Mouse (Mus musculus) MEL (cell line): ENCODE data around the gene Olfr1293-ps. TPM values are rescaled to one million over a fixed set of nuclear protein-coding genes. Genes with fewer than 3 reads are reported as not detected.

Experiments
- DNase-seq: peaks from one replicate; pipeline ENCODE4 v3.0.0; 2011; ENCODE audit warnings: low read depth, low spot score
- H3K27ac ChIP-seq: 2 replicates; pipeline ENCODE4 v1.5.1; 2012; ENCODE audit warnings: low read depth, mild to moderate bottlenecking, control low read depth, low read length, moderate library complexity; ENCODE audit not compliant: control insufficient read depth
- H3K27me3 ChIP-seq, 2 experiments: fragments of 150-350 bp in 1 of 2; sonication (generic) in 1 of 2; 2 replicates each; pipeline ENCODE4 v1.6.1; 2012; ENCODE audit warnings: low read length in 2 of 2, mild to moderate bottlenecking in 2 of 2, improper control_type of control experiment in 1 of 2, moderate library complexity in 1 of 2; ENCODE audit not compliant: insufficient read depth in 2 of 2, control insufficient read depth in 1 of 2
- H3K36me3 ChIP-seq, 2 experiments: 2 replicates each; pipeline ENCODE4 v1.6.1; 2012 to 2014; ENCODE audit warnings: low read length in 2 of 2, improper control_type of control experiment in 1 of 2, inconsistent platforms in 1 of 2, mild to moderate bottlenecking in 1 of 2; ENCODE audit not compliant: insufficient read depth in 2 of 2, control insufficient read depth in 1 of 2
- H3K4me1 ChIP-seq, 2 experiments: fragments of 150-350 bp in 1 of 2; sonication (generic) in 1 of 2; 2 replicates each; pipeline ENCODE4 v1.6.1; 2012; ENCODE audit warnings: low read length in 2 of 2, improper control_type of control experiment in 1 of 2, mild to moderate bottlenecking in 1 of 2; ENCODE audit not compliant: insufficient read depth in 2 of 2, control insufficient read depth in 1 of 2
- H3K4me3 ChIP-seq, 2 experiments: fragments of 150-350 bp in 1 of 2; sonication (generic) in 1 of 2; 2 replicates each; pipeline ENCODE4 v1.5.1; 2012; ENCODE audit warnings: low read depth in 2 of 2, low read length in 2 of 2, mild to moderate bottlenecking in 2 of 2, moderate library complexity in 2 of 2, control low read depth in 1 of 2, improper control_type of control experiment in 1 of 2; ENCODE audit not compliant: control insufficient read depth in 1 of 2, insufficient read depth in 1 of 2
- H3K79me2 ChIP-seq: 2 replicates; pipeline ENCODE4 v1.6.1; 2012; ENCODE audit warnings: mild to moderate bottlenecking, low read length, moderate library complexity; ENCODE audit not compliant: control insufficient read depth, poor library complexity, insufficient read depth
- H3K9ac ChIP-seq: 2 replicates; pipeline ENCODE4 v1.6.1; 2012; ENCODE audit warnings: low read depth, mild to moderate bottlenecking, control low read depth, low read length, moderate library complexity; ENCODE audit not compliant: control insufficient read depth, poor library complexity, severe bottlenecking
- H3K9me3 ChIP-seq: fragments of 150-350 bp; sonication (generic); replicated peaks from 2 replicates; pipeline ENCODE4 v1.6.1; 2012; ENCODE audit warnings: mild to moderate bottlenecking, low read length, improper control_type of control experiment, moderate library complexity; ENCODE audit not compliant: insufficient read depth
- CHD1 ChIP-seq: IDR thresholded peaks from 2 replicates; pipeline ENCODE4 v1.6.1; 2012; ENCODE audit warnings: low read depth, mild to moderate bottlenecking, inconsistent platforms, low read length, improper control_type of control experiment
- CHD2 ChIP-seq: IDR thresholded peaks from 2 replicates; pipeline ENCODE4 v1.6.1; 2011; ENCODE audit warnings: low read length, improper control_type of control experiment
- E2F4 ChIP-seq: IDR thresholded peaks from 2 replicates; pipeline ENCODE4 v1.6.1; 2011; ENCODE audit warnings: low read depth, low read length, improper control_type of control experiment, borderline replicate concordance
- ELF1 ChIP-seq: IDR thresholded peaks from 2 replicates; pipeline ENCODE4 v1.6.1; 2014; ENCODE audit warnings: low read depth, mild to moderate bottlenecking, inconsistent platforms, low read length, improper control_type of control experiment, moderate library complexity
- EP300 ChIP-seq, 2 experiments: IDR thresholded peaks; 2 replicates each; pipeline ENCODE4 v1.6.1; 2011; ENCODE audit warnings: improper control_type of control experiment in 2 of 2, low read length in 2 of 2, low read depth in 1 of 2, mild to moderate bottlenecking in 1 of 2
- ETS1 ChIP-seq: IDR thresholded peaks from 2 replicates; pipeline ENCODE4 v1.6.1; 2012; ENCODE audit warnings: low read depth, mild to moderate bottlenecking, inconsistent platforms, low read length, improper control_type of control experiment, moderate library complexity
- GATA1 ChIP-seq: IDR thresholded peaks from 2 replicates; pipeline ENCODE4 v1.6.1; 2011; ENCODE audit warnings: low read depth, low read length, improper control_type of control experiment
- HCFC1 ChIP-seq: IDR thresholded peaks from 2 replicates; pipeline ENCODE4 v1.6.1; 2012; ENCODE audit warnings: low read depth, mild to moderate bottlenecking, inconsistent platforms, low read length, improper control_type of control experiment, moderate library complexity
- KAT2A ChIP-seq: conservative IDR thresholded peaks from 2 replicates; pipeline ENCODE4 v1.6.1; 2012; ENCODE audit warnings: low read depth, low read length, improper control_type of control experiment, inconsistent platforms
- MAZ ChIP-seq: IDR thresholded peaks from 2 replicates; pipeline ENCODE4 v1.6.1; 2012; ENCODE audit warnings: low read depth, mild to moderate bottlenecking, inconsistent platforms, low read length, improper control_type of control experiment
- MYB ChIP-seq: IDR thresholded peaks from 2 replicates; pipeline ENCODE4 v1.6.1; 2011; ENCODE audit warnings: mild to moderate bottlenecking, low read depth, low read length, improper control_type of control experiment
- MYC ChIP-seq: IDR thresholded peaks from 2 replicates; pipeline ENCODE4 v1.6.1; 2011; ENCODE audit warnings: low read depth, mild to moderate bottlenecking, low read length, improper control_type of control experiment, moderate library complexity
- POLR2A ChIP-seq, 2 experiments: IDR thresholded peaks; 2 replicates each; pipeline ENCODE4 v1.6.1; 2011 to 2012; ENCODE audit warnings: low read length in 2 of 2, mild to moderate bottlenecking in 2 of 2, control low read depth in 1 of 2, improper control_type of control experiment in 1 of 2, low read depth in 1 of 2, moderate library complexity in 1 of 2; ENCODE audit not compliant: control insufficient read depth in 1 of 2, insufficient read depth in 1 of 2, poor library complexity in 1 of 2
- POLR2AphosphoS2 ChIP-seq: IDR thresholded peaks from 2 replicates; pipeline ENCODE4 v1.6.1; 2011; ENCODE audit warnings: low read length, improper control_type of control experiment
- POLR2AphosphoS5 ChIP-seq: IDR thresholded peaks from 2 replicates; pipeline ENCODE4 v1.6.1; 2012; ENCODE audit warnings: low read depth, borderline replicate concordance, mild to moderate bottlenecking, inconsistent platforms, low read length, moderate library complexity, mixed read lengths
- RAD21 ChIP-seq: IDR thresholded peaks from 2 replicates; pipeline ENCODE4 v1.6.1; 2011; ENCODE audit warnings: mild to moderate bottlenecking, low read depth, low read length, improper control_type of control experiment
- RCOR1 ChIP-seq: IDR thresholded peaks from 2 replicates; pipeline ENCODE4 v1.6.1; 2012; ENCODE audit warnings: low read depth, mild to moderate bottlenecking, inconsistent platforms, low read length, improper control_type of control experiment
- SIN3A ChIP-seq: IDR thresholded peaks from 2 replicates; pipeline ENCODE4 v1.6.1; 2012; ENCODE audit warnings: low read length, improper control_type of control experiment, inconsistent platforms
- SMC3 ChIP-seq: IDR thresholded peaks from 2 replicates; pipeline ENCODE4 v1.6.1; 2011; ENCODE audit warnings: low read depth, low read length, improper control_type of control experiment
- TBP ChIP-seq: IDR thresholded peaks from 2 replicates; pipeline ENCODE4 v1.8.0; 2011; ENCODE audit warnings: low read depth, low read length, improper control_type of control experiment
- TCF12 ChIP-seq: IDR thresholded peaks from 2 replicates; pipeline ENCODE4 v1.6.1; 2014; ENCODE audit warnings: low read depth, mild to moderate bottlenecking, inconsistent platforms, low read length, improper control_type of control experiment, moderate library complexity
- USF1 ChIP-seq: IDR thresholded peaks from 2 replicates; pipeline ENCODE4 v1.6.1; 2014; ENCODE audit warnings: low read depth, mild to moderate bottlenecking, inconsistent platforms, low read length, improper control_type of control experiment, moderate library complexity
- USF2 ChIP-seq, 2 experiments: IDR thresholded peaks; 2 replicates each; pipeline ENCODE4 v1.6.1; 2011 to 2012; ENCODE audit warnings: improper control_type of control experiment in 2 of 2, low read length in 2 of 2, borderline replicate concordance in 1 of 2, inconsistent platforms in 1 of 2, low read depth in 1 of 2, mild to moderate bottlenecking in 1 of 2; ENCODE audit not compliant: insufficient read depth in 1 of 2
- ZC3H11A ChIP-seq: IDR thresholded peaks from 2 replicates; pipeline ENCODE4 v1.6.1; 2012; ENCODE audit warnings: low read depth, mild to moderate bottlenecking, inconsistent platforms, low read length, improper control_type of control experiment
- ZMIZ1 ChIP-seq: IDR thresholded peaks from 2 replicates; pipeline ENCODE4 v1.6.1; 2012; ENCODE audit warnings: low read depth, mild to moderate bottlenecking, inconsistent platforms, low read length, improper control_type of control experiment, moderate library complexity
- polyA plus RNA-seq, 2 experiments: library from polyadenylated mRNA; stranded (reverse) in 1 of 2; unstranded in 1 of 2; fragments of >175 nt in 1 of 2; fragments of >200 nt in 1 of 2; gene quantifications; 2 replicates each; pipeline versions ENCODE4 v1.2.1 to v1.2.4; 2012; ENCODE audit warnings: low replicate concordance in 2 of 2, low read depth in 1 of 2; ENCODE audit not compliant: insufficient read length in 2 of 2, insufficient read depth in 1 of 2, missing spikeins in 1 of 2
- total RNA-seq: library from RNA; depleted of rRNA; stranded (reverse); fragments of 300-350 nt; gene quantifications from 2 replicates; pipeline ENCODE4 v1.2.3, GENCODE M21; 2012

Gene Olfr1293-ps
- total and polyA plus RNA-seq, 3 experiments = not detected

- no peaks in the 10 kb centered on the region for H3K9me3 ChIP-seq
- H3K27me3 ChIP-seq = no peaks in the 10 kb centered on the region
- no peaks in the 10 kb centered on the region for H3K4me1 ChIP-seq
- no peak for TF ChIP-seq E2F4
- no peak for TF ChIP-seq ZC3H11A
- no peak for TF ChIP-seq MYB
- no peak for TF ChIP-seq CHD2
- no peak for TF ChIP-seq SMC3
- TF ChIP-seq POLR2A (IDR thresholded peaks at IDR 0.05; ENCODE audit: control insufficient read depth in 1 of 2, insufficient read depth in 1 of 2, low read depth in 1 of 2, low read length in 2 of 2, poor library complexity in 1 of 2) = no peak
- no peak for TF ChIP-seq POLR2AphosphoS2
- no peak for TF ChIP-seq TBP
- no peak for TF ChIP-seq RCOR1
- no peak for TF ChIP-seq RAD21
- no peak for TF ChIP-seq GATA1
- TF ChIP-seq MYC = no peak
- no peak for TF ChIP-seq USF1
- TF ChIP-seq HCFC1 = no peak
- TF ChIP-seq, all 39 proteins: peak for 0
- Histone ChIP-seq H3K27ac (no peak within 1 kb of the TSS), H3K9ac (no peak within 1 kb of the TSS), H3K4me3 (no peak within 1 kb of the TSS), H3K36me3 (no peaks in the 10 kb centered on the region), H3K79me2 (no peaks in the 10 kb centered on the region)
- no peak for DNase-seq
Observed at GRCm38 (mm10) chr2:111493729-111494128, 31.3 kb upstream of the Olfr1293-ps start, which contains the start of gene Olfr1290. TSS of gene Olfr1290 (minus strand) at chr2:111493829.

DNA sequence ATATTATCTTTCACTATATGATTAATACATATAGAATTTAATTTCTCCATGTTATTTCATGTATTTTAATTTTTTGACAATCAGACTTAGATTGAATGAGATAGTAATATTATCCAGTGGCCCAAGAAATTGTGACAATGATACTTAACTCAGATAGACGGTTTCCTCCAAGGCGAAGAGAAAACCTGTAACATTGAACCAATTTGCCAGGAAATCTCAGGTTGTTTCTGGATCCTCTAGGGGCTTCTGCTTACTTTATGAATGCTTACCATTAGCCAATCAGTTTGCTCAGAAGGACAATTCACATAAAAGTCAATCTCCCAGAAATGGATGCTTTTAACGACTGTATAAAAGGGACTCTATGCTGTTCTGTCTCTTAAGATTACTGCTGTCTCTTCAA is 28.1 kb upstream of the Olfr1293-ps start, which contains the start of gene Olfr1291-ps1:
Olfr1291-ps1 (plus strand) TSS at position 301 of the 400 bp plus-strand sequence.
- H3K27me3 ChIP-seq = no peaks in the 10 kb centered on the region
- no peak for TF ChIP-seq MAZ
- TF ChIP-seq ZMIZ1 = no peak
- no peak for TF ChIP-seq TCF12
- TF ChIP-seq EP300 (IDR thresholded peaks at IDR 0.05; ENCODE audit: low read depth in 1 of 2, low read length in 2 of 2) = no peak
- TF ChIP-seq ELF1 = no peak
- no peak for TF ChIP-seq MYB
- TF ChIP-seq GATA1 = no peak
- no peak for TF ChIP-seq SIN3A
- no peak for TF ChIP-seq POLR2AphosphoS5
- TF ChIP-seq CHD2 = no peak
- no peak for TF ChIP-seq ETS1
- no peak for TF ChIP-seq SMC3
- TF ChIP-seq USF2 (IDR thresholded peaks at IDR 0.05; ENCODE audit: borderline replicate concordance in 1 of 2, insufficient read depth in 1 of 2, low read depth in 1 of 2, low read length in 2 of 2) = no peak
- TF ChIP-seq KAT2A = no peak
- no peak for TF ChIP-seq CHD1
- no peak for TF ChIP-seq RCOR1
- no peak for TF ChIP-seq POLR2A (IDR thresholded peaks at IDR 0.05; ENCODE audit: control insufficient read depth in 1 of 2, insufficient read depth in 1 of 2, low read depth in 1 of 2, low read length in 2 of 2, poor library complexity in 1 of 2)
- no peak for TF ChIP-seq HCFC1
- TF ChIP-seq, all 39 proteins: peak for 0
- Histone ChIP-seq H3K9me3 (no peaks in the 10 kb centered on the region), H3K79me2 (no peaks in the 10 kb centered on the region), H3K36me3 (no peaks in the 10 kb centered on the region), H3K4me1 (no peaks in the 10 kb centered on the region), H3K4me3 (no peak within 1 kb of the TSS), H3K9ac (no peak within 1 kb of the TSS), H3K27ac (no peak within 1 kb of the TSS)
- DNase-seq = no peak
